Mouse (Mus musculus) spleen, postnatal 36 days (tissue): ENCODE results near the gene Tmem260.

Experiments used
- DNase-seq, 2 experiments: peaks; one replicate each; pipeline ENCODE4 v3.0.0; 2022; ENCODE audit warnings: low spot score in 2 of 2, mixed read lengths in 1 of 2

Gene Tmem260

DNA sequence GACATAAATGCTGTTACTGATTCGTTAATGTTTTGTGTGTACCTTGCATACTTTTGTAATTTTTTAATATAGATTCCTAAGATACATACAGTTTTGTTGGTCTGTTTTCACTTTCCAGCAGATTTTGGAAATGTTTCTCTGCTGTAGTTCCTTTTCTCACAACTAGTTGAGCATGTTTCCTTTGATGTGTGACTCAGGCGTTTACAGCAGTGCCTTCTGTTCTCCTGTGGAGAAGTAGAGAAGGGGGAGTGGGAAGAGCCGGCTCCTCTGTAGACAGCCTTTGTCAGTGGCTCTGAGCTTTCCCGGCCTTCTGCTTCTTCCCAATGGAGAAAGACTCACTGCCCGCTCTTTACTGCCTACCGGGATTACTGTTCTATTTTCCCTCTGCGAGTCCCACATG, 35.7 kb downstream of the Tmem260 start:
- DNase-seq = no peak

GRCm38 (mm10) chr14:48482762-48483161, 36.8 kb downstream of the Tmem260 start:
- DNase-seq = no peak

GRCm38 (mm10) chr14:48493896-48494295, 48.0 kb downstream of the Tmem260 start:
- DNase-seq = no peak

DNA sequence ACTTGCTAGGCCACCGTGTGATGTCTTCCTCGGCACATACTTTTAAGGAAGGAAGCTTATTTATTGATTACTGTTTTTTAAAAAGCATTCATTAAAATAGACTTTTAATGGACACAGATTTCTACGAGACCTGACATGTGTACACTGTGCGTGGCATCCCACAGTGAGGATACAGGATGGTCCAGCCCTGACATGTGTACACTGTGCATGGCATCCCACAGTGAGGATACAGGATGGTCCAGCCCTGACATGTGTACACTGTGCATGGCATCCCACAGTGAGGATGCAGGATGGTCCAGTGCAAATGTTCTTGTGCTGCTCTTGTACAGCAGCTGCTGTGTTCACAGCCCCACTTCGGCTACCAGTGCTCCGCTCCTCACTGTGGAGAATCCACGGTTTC, 56.6 kb downstream of the Tmem260 start:
- DNase-seq = no peak

- DNase-seq = no peak
These were observed 58.0 kb downstream of the Tmem260 start for GRCm38 (mm10) chr14:48503691-48504565.

GRCm38 (mm10) chr14:48504566-48504950, 58.6 kb downstream of the Tmem260 start:
- no peak for DNase-seq

DNA sequence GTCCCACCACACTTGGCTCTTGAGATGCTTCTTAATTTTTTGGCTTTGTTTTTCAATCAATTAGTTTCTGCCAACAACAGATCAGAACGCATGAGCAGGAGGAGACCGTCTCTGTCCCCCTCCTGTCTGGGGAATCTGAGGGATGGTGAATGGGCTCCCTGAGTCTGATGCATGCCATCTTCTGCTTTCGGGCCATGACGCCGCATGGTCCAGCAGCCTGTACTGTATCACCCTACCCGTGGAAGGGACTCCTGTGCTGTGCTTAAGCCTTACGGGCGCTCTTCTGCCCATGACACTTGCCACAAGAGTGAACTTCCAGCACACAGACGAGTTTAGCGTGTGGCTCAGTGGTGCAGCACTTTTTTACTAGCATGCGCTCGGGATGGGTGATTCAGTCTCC, 59.7 kb downstream of the Tmem260 start:
- no peak for DNase-seq

DNA sequence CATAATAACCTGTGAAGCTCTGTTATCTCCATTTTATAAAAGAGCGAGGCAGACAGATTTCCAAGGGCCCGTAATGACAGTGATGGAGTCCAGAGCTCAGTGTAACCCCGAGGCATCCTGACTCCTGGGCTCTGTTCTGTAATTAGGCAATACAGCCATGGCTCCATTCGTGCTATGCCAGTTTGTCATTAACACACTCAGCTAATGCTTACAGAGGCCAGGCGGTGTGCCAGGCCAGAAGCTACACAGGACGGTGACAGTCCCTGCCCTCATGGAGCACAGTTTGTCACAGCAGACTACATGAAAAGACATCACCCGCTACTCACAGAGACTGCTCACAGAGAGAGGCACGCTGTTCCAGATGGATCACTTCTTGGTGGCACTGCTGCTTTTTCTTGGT, 61.5 kb downstream of the Tmem260 start:
- DNase-seq = no peak

- no peak for DNase-seq
These were observed 63.2 kb downstream of the Tmem260 start for GRCm38 (mm10) chr14:48509131-48509530.

DNA sequence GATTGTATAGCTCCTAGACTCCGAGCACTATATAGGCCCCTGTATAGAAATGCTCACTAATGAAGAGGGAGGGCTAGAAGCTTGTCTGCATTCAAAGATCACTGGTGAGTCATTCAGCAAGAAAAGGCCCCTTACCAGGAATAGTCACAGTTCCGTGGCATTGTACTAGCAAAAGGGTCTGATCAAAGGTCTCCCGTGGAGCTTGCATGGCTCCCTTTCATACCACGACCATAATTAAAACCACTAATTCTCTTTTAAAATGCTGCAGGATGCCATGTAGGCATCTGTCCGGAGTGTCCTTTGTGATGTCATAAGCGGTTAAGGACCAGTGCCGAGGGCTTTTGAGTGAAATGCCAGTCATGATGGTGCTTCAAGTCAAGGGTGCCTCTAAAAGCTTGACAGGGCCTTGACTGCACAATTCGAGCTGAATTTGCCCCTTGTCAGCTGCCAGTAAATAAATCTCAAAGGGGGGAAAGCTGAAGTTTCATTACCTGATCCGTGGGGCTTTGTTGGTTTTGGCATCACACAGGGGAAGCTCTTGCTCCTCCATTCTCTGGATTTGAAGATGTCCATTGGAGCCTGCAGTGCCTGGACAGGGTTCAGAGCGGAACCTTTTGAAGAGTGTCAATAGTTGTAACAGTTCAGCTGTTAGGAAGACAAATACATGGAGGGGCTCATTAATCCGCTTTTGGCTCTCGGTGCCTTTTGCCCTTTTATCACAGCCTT, 67.3 kb downstream of the Tmem260 start:
- no peak for DNase-seq

DNA sequence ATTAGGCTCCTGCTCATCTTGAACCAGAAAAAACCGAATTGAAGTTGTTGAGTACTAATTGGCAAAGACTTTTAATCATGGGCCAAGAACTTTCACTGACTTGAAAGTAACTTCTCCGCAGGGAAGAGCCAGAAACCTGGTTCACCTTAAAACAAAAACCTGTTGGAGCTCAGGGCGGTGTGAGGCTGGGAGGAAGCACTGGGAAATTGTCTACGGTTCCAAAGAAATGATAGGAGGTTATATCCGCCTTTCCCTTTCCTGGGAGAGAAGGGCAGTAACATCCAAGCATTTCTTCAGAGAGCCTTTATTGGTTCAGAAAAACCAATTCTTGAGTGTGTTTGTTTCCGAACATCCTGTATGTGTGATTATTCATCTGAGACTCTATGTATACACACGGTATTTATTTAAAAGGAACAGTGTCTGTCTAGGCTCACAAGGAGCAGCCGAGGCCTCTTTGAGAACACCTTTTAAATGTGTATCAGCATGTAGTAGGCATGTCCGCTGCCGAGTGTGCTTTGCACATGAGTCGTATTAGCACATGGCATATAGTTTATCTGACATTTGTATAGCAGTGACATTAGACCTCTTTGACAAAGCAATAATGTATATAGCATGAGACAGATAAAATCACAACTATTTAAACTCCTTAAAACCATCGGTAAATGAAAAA, 68.0 kb downstream of the Tmem260 start:
- DNase-seq = no peak

GRCm38 (mm10) chr14:48514620-48515019, 68.7 kb downstream of the Tmem260 start:
- no peak for DNase-seq

- DNase-seq = no peak
These were observed 69.6 kb downstream of the Tmem260 start for GRCm38 (mm10) chr14:48515538-48515937.

- DNase-seq = no peak
These were observed 77.4 kb downstream of the Tmem260 start for GRCm38 (mm10) chr14:48523361-48523760.

DNA sequence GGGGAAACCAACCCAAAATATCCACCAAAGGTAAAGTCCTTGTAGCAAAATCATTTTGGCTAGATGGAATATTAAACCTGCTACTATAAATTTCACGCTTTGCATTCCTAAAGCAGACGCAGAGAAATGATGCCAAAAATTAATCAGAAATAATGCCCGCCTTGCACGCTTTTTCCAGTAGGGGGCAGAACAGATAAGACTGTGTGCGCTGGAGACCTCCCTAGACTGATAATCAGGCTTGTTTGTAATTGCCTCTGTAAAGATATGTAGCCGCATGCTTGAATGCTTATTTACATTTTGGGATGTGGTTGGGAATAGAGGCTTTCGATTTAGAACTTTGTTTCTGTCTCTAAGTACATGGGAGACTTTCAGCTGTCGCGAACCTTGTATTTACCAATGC, 78.2 kb downstream of the Tmem260 start:
- no peak for DNase-seq

- no peak for DNase-seq
These were observed 79.1 kb downstream of the Tmem260 start for GRCm38 (mm10) chr14:48525055-48525454.

- DNase-seq = no peak
These were observed 84.7 kb downstream of the Tmem260 start for GRCm38 (mm10) chr14:48530629-48531028.

GRCm38 (mm10) chr14:48537795-48538766, 92.2 kb downstream of the Tmem260 start:
- peak; percentile 14 to 53 for DNase-seq

DNA sequence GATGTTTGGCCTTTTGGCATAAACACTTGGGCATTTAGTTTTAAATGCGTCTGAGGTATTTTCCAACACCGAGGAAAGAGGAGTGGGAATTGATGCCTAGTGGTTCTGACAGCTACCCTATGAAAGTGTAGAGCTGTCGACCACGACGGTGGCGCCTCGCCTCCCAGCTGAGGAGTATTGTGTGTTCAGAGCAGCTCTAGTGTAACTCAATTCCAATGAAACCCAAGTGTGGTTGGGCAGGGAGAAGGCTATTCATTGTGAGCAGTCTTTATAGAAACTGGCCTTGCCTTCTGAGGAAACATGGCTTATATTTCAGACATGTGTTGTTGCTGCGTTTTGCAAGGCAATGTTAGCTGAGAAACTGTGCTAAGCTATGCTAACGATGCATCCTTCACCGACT, 99.2 kb downstream of the Tmem260 start:
- DNase-seq = no peak

GRCm38 (mm10) chr14:48546009-48546408, 100.1 kb downstream of the Tmem260 start:
- DNase-seq = no peak

DNA sequence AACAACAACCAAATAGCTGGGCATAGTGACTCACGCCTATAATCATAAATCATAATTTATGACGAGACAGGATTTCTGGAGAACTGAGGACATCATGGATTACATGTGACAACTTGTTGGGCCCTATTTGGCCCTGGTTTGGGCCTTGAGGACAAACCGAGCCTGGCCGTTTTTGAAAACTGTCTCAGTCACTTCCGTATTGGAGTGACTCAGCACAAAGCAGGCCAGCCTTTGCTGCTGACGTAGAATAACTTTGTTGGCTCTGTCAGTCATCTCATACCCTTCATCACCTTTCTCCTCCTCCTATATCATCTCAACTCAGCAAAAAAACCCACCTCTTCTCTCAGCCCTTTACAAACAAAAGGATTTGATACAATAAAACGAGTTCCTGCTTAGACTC, 103.8 kb downstream of the Tmem260 start:
- DNase-seq = no peak
